Mouse (Mus musculus) midbrain, embryonic 13.5 days (tissue): ENCODE measurements around the gene Nasp. TPM values are rescaled to one million over a fixed set of nuclear protein-coding genes. Genes with fewer than 3 reads are reported as not detected.
"Not testable (repeated sequence)": the region's sequence is repeated elsewhere in the genome, so short reads cannot be mapped to it uniquely, and the experiment has no call there.

Source experiments
- ATAC-seq: fragments of 200-750 bp; cut with Nextera tagmentation; 2 replicates; pipeline ENCODE4 v1.8.0; 2017; ENCODE audit warnings: mild to moderate bottlenecking, moderate TSS enrichment, moderate library complexity
- H3K27ac ChIP-seq: fragments of 300-500 bp; sonication (generic); 2 replicates; pipeline ENCODE4 v1.5.1; 2015; ENCODE audit warnings: inconsistent platforms, mild to moderate bottlenecking, moderate library complexity
- H3K27me3 ChIP-seq: fragments of 300-500 bp; sonication (generic); 2 replicates; pipeline ENCODE4 v1.6.1; 2015; ENCODE audit warnings: mild to moderate bottlenecking, inconsistent platforms
- H3K36me3 ChIP-seq: fragments of 300-500 bp; sonication (generic); 2 replicates; pipeline ENCODE4 v1.6.1; 2015; ENCODE audit warnings: mild to moderate bottlenecking, inconsistent platforms
- H3K4me1 ChIP-seq: fragments of 300-500 bp; sonication (generic); replicated peaks from 2 replicates; pipeline ENCODE4 v1.6.1; 2015; ENCODE audit warnings: inconsistent platforms
- H3K4me2 ChIP-seq: fragments of 300-500 bp; sonication (generic); replicated peaks from 2 replicates; pipeline ENCODE4 v1.6.1; 2015; ENCODE audit warnings: moderate library complexity, mild to moderate bottlenecking, inconsistent platforms
- H3K4me3 ChIP-seq: fragments of 300-500 bp; sonication (generic); replicated peaks from 2 replicates; pipeline ENCODE4 v1.5.1; 2015; ENCODE audit warnings: mild to moderate bottlenecking, inconsistent platforms
- H3K9ac ChIP-seq: fragments of 300-500 bp; sonication (generic); replicated peaks from 2 replicates; pipeline ENCODE4 v1.6.1; 2015; ENCODE audit warnings: mild to moderate bottlenecking, inconsistent platforms
- H3K9me3 ChIP-seq: fragments of 300-500 bp; sonication (generic); 2 replicates; pipeline ENCODE4 v1.6.1; 2016; ENCODE audit warnings: mild to moderate bottlenecking, inconsistent platforms
- WGBS: fragments of 180-500 bp; shearing (Covaris S2); methylation state at CpG from one replicate; pipeline ENCODE4 v1.1.7; 2015; 5-methylcytosine and 5-hydroxymethylcytosine counted together
- polyA plus RNA-seq: library from polyadenylated mRNA; unstranded; fragments of >200 nt; fragmentation: Nextera tagmentation; extraction: Ambion mirVana; gene quantifications from 2 replicates; pipeline ENCODE4 v1.2.1, GENCODE M21; 2015

Nasp gene
- 131 and 148 TPM in 2 replicates for polyA plus RNA-seq

GRCm38 (mm10) chr4:116627722-116628662 is at the start of gene Nasp:
Nasp (minus strand) TSS chr4:116627941.
- H3K36me3 ChIP-seq: peaks cover 20% of the 10 kb centered on the region
- peak within 1 kb of the TSS; percentile 96 for H3K27ac ChIP-seq
- H3K9me3 ChIP-seq: no peaks in the 10 kb centered on the region
- H3K9ac ChIP-seq: peak within 1 kb of the TSS; percentile 87
- 8% methylated on average over 23 of the region's 23 CpGs for WGBS
- peak within 1 kb of the TSS; percentile 74 for H3K4me2 ChIP-seq
- H3K27me3 ChIP-seq: no peaks in the 10 kb centered on the region
- H3K4me1 ChIP-seq: peaks cover 24% of the 10 kb centered on the region
- peak; percentile 90 for ATAC-seq
- peak within 1 kb of the TSS; percentile 99 for H3K4me3 ChIP-seq

GRCm38 (mm10) chr4:116676027-116676426 is 48.3 kb upstream of the Nasp start:
- H3K27ac ChIP-seq: no peak overlapping the region
- H3K4me3 ChIP-seq: no peak overlapping the region
- no peaks in the 10 kb centered on the region for H3K9me3 ChIP-seq
- ATAC-seq: no peak
- H3K4me2 ChIP-seq: no peak overlapping the region
- H3K27me3 ChIP-seq: no peaks in the 10 kb centered on the region
- 86% methylated on average over 3 of the region's 3 CpGs for WGBS
- H3K36me3 ChIP-seq: no peaks in the 10 kb centered on the region
- H3K9ac ChIP-seq: no peak overlapping the region
- H3K4me1 ChIP-seq: no peaks in the 10 kb centered on the region

GRCm38 (mm10) chr4:116674761-116675160 is 47.0 kb upstream of the Nasp start:
- not testable (repeated sequence) for H3K4me2 ChIP-seq, ATAC-seq

GRCm38 (mm10) chr4:116672785-116673184 is 45.0 kb upstream of the Nasp start:
- 82% methylated on average over 2 of the region's 2 CpGs for WGBS
- H3K9me3 ChIP-seq: no peaks in the 10 kb centered on the region

More at GRCm38 (mm10) chr4:116674761-116675160, 47.0 kb upstream of the Nasp start:
- not testable (repeated sequence) for H3K9me3 ChIP-seq, H3K27ac ChIP-seq, H3K27me3 ChIP-seq, H3K4me3 ChIP-seq, H3K4me1 ChIP-seq, H3K36me3 ChIP-seq, H3K9ac ChIP-seq
- WGBS: 94% methylated on average over 6 of the region's 6 CpGs

GRCm38 (mm10) chr4:116669291-116669690 is 41.5 kb upstream of the Nasp start:
- WGBS: 56% methylated on average over 2 of the region's 2 CpGs
- H3K4me2 ChIP-seq: no peak overlapping the region
- no peaks in the 10 kb centered on the region for H3K36me3 ChIP-seq
- no peak overlapping the region for H3K27ac ChIP-seq
- no peak overlapping the region for H3K9ac ChIP-seq
- H3K4me1 ChIP-seq: no peaks in the 10 kb centered on the region
- H3K4me3 ChIP-seq: no peak overlapping the region
- no peaks in the 10 kb centered on the region for H3K27me3 ChIP-seq
- no peak for ATAC-seq
- no peaks in the 10 kb centered on the region for H3K9me3 ChIP-seq

More at GRCm38 (mm10) chr4:116672785-116673184, 45.0 kb upstream of the Nasp start:
- no peak overlapping the region for H3K4me3 ChIP-seq
- no peak overlapping the region for H3K27ac ChIP-seq
- H3K4me2 ChIP-seq: no peak overlapping the region
- H3K4me1 ChIP-seq: no peaks in the 10 kb centered on the region
- no peaks in the 10 kb centered on the region for H3K36me3 ChIP-seq
- H3K27me3 ChIP-seq: no peaks in the 10 kb centered on the region
- no peak for ATAC-seq
- no peak overlapping the region for H3K9ac ChIP-seq

- H3K4me1 ChIP-seq: no peaks in the 10 kb centered on the region
- no peaks in the 10 kb centered on the region for H3K9me3 ChIP-seq
- H3K36me3 ChIP-seq: no peaks in the 10 kb centered on the region
- no peak overlapping the region for H3K4me3 ChIP-seq
- no peak overlapping the region for H3K9ac ChIP-seq
- 71% methylated on average over 3 of the region's 3 CpGs for WGBS
- H3K27ac ChIP-seq: no peak overlapping the region
- H3K27me3 ChIP-seq: no peaks in the 10 kb centered on the region
- H3K4me2 ChIP-seq: no peak overlapping the region
- no peak for ATAC-seq
Observed at GRCm38 (mm10) chr4:116668145-116668544, 40.4 kb upstream of the Nasp start.

GRCm38 (mm10) chr4:116666625-116667024 is 38.9 kb upstream of the Nasp start:
- Histone ChIP-seq H3K4me2 (no peak overlapping the region), H3K36me3 (no peaks in the 10 kb centered on the region), H3K4me3 (no peak overlapping the region), H3K27me3 (no peaks in the 10 kb centered on the region), H3K9ac (no peak overlapping the region), H3K9me3 (no peaks in the 10 kb centered on the region), H3K4me1 (no peaks in the 10 kb centered on the region), H3K27ac (no peak overlapping the region)
- no peak for ATAC-seq
- 70% methylated on average over 4 of the region's 4 CpGs for WGBS

- Histone ChIP-seq H3K4me1 (no peaks in the 10 kb centered on the region), H3K9me3 (no peaks in the 10 kb centered on the region), H3K36me3 (no peaks in the 10 kb centered on the region), H3K9ac (no peak overlapping the region), H3K27me3 (no peaks in the 10 kb centered on the region), H3K4me3 (no peak overlapping the region), H3K27ac (no peak overlapping the region), H3K4me2 (no peak overlapping the region)
- no peak for ATAC-seq
- WGBS: 96% methylated on average over 1 of the region's 1 CpGs
Observed at GRCm38 (mm10) chr4:116661998-116662397, 34.3 kb upstream of the Nasp start.

- H3K27ac ChIP-seq: no peak overlapping the region
- no peaks in the 10 kb centered on the region for H3K27me3 ChIP-seq
- no peak for ATAC-seq
- no peaks in the 10 kb centered on the region for H3K36me3 ChIP-seq
- no peaks in the 10 kb centered on the region for H3K4me1 ChIP-seq
- no peak overlapping the region for H3K4me2 ChIP-seq
- H3K9me3 ChIP-seq: no peaks in the 10 kb centered on the region
- no peak overlapping the region for H3K4me3 ChIP-seq
- no peak overlapping the region for H3K9ac ChIP-seq
- 79% methylated on average over 6 of the region's 6 CpGs for WGBS
Observed at GRCm38 (mm10) chr4:116660829-116661228, 33.1 kb upstream of the Nasp start.

- 90% methylated on average over 6 of the region's 6 CpGs for WGBS
- H3K4me2 ChIP-seq, H3K27me3 ChIP-seq, H3K9ac ChIP-seq, ATAC-seq, H3K36me3 ChIP-seq, H3K9me3 ChIP-seq, H3K4me3 ChIP-seq, H3K27ac ChIP-seq, H3K4me1 ChIP-seq: not testable (repeated sequence)
Observed at GRCm38 (mm10) chr4:116659916-116660315, 32.2 kb upstream of the Nasp start.

GRCm38 (mm10) chr4:116659474-116659873 is 31.7 kb upstream of the Nasp start:
- Histone ChIP-seq H3K4me1 (no peaks in the 10 kb centered on the region), H3K27me3 (no peaks in the 10 kb centered on the region), H3K4me3 (no peak overlapping the region), H3K4me2 (no peak overlapping the region), H3K27ac (no peak overlapping the region), H3K36me3 (no peaks in the 10 kb centered on the region), H3K9ac (no peak overlapping the region), H3K9me3 (no peaks in the 10 kb centered on the region)
- WGBS: 87% methylated on average over 2 of the region's 2 CpGs
- ATAC-seq: no peak

GRCm38 (mm10) chr4:116657971-116658370 is 30.2 kb upstream of the Nasp start:
- no peaks in the 10 kb centered on the region for H3K9me3 ChIP-seq
- H3K4me2 ChIP-seq: no peak overlapping the region
- H3K4me1 ChIP-seq: no peaks in the 10 kb centered on the region
- no peaks in the 10 kb centered on the region for H3K36me3 ChIP-seq
- 37% methylated on average over 3 of the region's 3 CpGs for WGBS
- ATAC-seq: no peak
- no peaks in the 10 kb centered on the region for H3K27me3 ChIP-seq
- no peak overlapping the region for H3K27ac ChIP-seq
- no peak overlapping the region for H3K9ac ChIP-seq
- no peak overlapping the region for H3K4me3 ChIP-seq
